Mouse (Mus musculus): ENCODE measurements at regions not wholly inside any gene's neighbourhood (a gene's known extent, or its start where the extent isn't known, plus 50 kb on each side); places are given as distances from the start of the nearest gene placed in this dataset.
"Not testable (repeated sequence)": the region's sequence is repeated elsewhere in the genome, so short reads cannot be mapped to it uniquely, and the experiment has no call there.

- in situ Hi-C loops (cut with MboI, MseI), result no loop called here
These were observed 236.7 kb downstream of the Prex1 start for GRCm38 (mm10) chr2:166476953-166477352.

GRCm38 (mm10) chr2:166475624-166476023 lies 238.0 kb downstream of the Prex1 start:
- in situ Hi-C loops (cut with MboI, MseI), result no loop called here

DNA sequence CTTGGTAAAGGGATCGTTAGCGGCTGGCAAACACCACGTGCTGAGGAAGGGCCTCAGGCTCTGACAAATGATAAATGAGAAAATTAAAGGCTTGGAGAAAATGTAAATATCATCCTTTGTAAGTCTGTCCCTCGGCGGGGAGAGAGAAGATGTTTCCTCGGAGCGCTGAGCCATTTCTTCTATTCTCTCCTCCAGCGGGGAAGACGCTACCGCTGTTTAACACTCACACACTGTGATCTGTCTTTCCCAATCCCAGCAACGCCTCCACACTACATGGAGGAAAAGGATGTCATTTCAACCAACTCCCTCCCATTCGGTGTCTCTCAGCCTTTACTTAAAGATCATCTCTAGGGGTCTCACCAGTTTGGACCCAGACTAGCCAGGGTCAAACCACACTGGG lies 239.0 kb downstream of the Prex1 start:
- in situ Hi-C loops (cut with MboI, MseI), result no loop called here

GRCm38 (mm10) chr2:166471257-166471753 lies 242.3 kb downstream of the Prex1 start:
- in situ Hi-C loops (cut with MboI, MseI), result no loop called here

DNA sequence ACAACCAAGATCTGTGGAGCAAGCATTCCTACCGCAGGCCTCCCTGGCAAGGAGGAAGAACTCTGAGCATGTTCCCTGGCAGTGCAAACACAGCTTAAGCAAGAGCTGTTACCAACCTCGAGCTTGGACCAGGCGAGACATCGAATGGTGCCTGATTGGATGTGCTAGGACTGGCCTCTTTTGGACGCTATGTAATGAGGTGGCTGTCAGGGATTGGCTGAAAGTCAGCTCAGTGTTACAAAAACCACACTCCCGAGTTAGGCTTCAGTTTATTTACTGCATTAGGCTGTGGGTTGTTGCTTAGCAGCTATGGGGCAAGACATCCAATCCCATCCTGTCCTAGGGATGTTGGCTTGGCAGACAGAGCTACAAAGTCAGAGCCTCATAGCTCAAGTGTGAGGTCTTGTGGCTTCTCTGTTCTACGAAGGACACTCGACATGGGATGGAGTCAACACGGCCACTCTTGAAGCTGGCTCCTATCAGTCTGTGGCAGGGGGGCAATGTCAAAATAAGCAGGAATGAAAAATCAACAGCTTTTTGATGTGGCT lies 244.5 kb downstream of the Prex1 start:
- in situ Hi-C loops (cut with MboI, MseI), result no loop called here

DNA sequence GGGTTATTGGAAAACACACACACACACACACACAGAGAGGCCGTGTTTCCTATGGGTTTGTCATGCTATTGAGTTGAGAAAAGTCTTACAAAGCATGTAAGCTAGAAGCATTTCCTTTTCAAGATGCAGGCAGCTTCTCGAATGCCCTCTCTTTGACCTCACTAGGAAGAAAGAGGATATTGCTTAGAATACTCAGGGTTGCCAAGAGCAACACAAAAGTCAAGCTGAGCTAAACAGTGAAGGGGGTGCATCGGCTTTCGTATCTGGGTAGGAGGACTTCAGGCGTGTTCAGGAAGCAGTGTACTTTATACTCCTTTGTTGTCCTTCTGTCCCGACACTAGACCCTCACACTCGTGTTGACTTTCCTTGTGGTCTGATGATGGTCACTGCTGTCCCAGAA lies 246.5 kb downstream of the Prex1 start:
- in situ Hi-C loops (cut with MboI, MseI), result no loop called here

GRCm38 (mm10) chr2:166465531-166465930 lies 248.1 kb downstream of the Prex1 start:
- in situ Hi-C loops (cut with MboI, MseI), result no loop called here

GRCm38 (mm10) chr2:166463539-166463938 lies 250.1 kb downstream of the Prex1 start:
- in situ Hi-C loops (cut with MboI, MseI), result no loop called here

DNA sequence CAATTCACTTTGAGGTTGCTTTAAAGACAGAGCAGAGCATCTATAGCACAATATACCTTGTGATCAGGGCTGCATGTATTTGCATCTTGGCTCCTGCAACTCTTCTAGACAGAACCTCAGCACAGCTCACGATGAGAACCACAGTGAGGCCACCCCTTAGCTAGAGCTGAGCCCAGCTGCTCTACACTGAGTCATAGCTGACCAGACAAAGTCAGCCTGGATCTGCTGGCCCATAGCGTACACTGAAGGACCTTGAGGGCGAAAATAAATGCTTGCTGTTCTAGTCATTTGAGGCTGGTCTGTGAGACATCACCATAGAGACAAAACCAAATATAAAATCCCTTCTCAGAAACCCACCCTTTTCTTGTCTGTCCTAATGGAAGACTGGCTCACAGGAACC lies 251.7 kb downstream of the Prex1 start:
- in situ Hi-C loops (cut with MboI, MseI), result no loop called here

- in situ Hi-C loops (cut with MboI, MseI), result no loop called here
These were observed 252.5 kb downstream of the Prex1 start for GRCm38 (mm10) chr2:166461103-166461502.

- in situ Hi-C loops (cut with MboI, MseI), result loop anchor here (10.0 kb wide), 1 partner anchor 325 kb away; no protein-coding TSS in a partner anchor
These were observed 253.7 kb downstream of the Prex1 start for GRCm38 (mm10) chr2:166459955-166460354.

- in situ Hi-C loops (cut with MboI, MseI), result loop anchor here (10.0 kb wide), 1 partner anchor 324 kb away; no protein-coding TSS in a partner anchor
These were observed 254.7 kb downstream of the Prex1 start for GRCm38 (mm10) chr2:166458953-166459352.

DNA sequence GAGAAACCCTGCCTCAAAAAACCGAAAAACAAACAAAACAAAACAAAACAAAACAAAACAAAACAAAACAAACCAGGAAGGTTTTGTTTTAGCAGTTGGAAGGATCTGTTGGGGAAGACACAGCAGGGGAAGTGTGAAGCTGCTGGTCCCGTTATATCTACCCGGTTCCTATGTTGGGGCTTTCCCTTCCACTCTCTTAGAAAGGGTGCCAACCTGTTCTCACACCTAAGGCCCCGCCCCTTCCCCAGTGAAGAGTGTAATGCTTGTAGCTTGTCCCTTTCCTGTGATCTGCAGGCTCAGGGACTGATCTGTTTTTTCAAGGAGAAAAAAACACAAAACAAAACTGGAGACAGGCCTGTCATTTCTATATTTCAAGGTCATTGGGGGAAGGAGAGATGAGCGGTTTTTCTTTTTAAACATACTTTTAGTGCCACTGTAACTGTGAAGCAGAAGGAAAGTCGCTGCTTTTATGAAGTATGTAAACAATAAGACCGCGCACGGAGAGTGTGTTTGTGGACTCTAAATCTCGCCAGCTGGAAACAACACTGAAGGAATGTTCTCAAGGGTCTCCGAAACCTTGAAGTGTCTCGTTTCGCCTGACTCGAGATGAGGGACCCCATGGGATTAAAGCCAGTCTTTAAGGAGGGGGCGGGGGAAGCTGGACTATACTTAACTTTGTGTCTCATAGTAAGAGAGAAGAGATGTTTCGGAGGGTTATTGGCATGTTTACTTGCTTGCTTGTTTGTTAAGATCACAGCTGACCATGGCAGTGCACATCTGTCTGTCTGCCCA lies 256.1 kb downstream of the Prex1 start:
- in situ Hi-C loops (cut with MboI, MseI), result loop anchor here (10.0 kb wide), 1 partner anchor 323 kb away; no protein-coding TSS in a partner anchor

DNA sequence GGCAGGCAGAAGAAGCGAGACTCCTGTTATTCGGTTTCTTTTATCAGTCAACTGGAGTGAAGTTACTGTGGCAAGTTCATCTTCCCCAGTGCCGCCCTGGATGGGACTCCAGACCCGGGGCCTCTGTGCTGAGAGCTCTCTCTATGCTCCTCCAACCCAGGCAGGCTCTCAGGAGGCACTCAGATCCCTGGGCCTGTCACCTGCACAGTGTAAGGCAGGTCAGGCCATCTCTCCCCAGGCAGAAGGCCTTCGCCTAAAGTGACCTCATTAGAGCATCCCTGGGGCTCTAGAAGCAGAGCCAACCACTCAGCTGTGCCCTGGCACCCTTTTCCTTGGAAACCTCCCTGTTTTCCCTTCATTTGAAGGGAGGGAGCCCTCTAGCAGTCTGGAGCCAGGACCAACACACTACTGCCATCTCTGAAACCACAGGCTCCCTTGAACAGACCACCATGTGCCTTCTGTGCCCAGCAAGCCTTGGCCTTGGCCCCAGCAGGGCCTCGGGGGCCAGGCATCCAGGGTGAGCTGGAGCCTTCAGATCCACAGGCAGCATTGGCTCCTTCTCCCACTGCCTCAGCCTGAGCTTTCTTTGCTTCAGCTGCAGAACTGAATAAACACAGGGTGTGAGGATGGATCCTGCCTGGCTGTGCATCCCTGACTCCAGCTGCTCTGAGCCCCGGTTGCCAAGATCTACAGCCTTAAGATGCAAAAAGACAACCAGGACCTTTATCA lies 259.3 kb downstream of the Prex1 start:
- in situ Hi-C loops (cut with MboI, MseI), result loop anchor here (5.0 to 10.0 kb wide), 2 partner anchors 172 to 320 kb away; no protein-coding TSS in a partner anchor

DNA sequence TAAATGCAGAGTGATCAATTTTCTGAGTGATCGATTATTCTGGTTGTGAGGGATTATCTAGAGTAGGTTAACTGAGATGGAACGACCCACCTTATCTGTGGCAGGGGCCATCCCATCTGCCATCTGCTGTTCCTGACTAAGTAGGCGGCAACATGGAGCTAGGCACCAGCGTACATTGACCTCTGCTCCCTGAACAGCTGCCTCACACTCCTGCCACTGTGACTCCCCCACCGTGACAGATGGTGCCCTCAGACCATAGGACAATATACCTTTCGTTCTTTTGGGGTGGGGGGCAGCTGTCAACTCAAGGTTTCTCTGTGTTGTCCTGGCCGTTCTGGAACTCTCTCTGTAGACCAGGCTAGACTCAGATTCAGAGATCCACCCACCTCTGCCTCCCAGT lies 262.7 kb downstream of the Prex1 start:
- in situ Hi-C loops (cut with MboI, MseI), result loop anchor here (5.0 to 10.0 kb wide), 2 partner anchors 169 to 316 kb away; no protein-coding TSS in a partner anchor

- in situ Hi-C loops (cut with MboI, MseI), result loop anchor here (5.0 to 10.0 kb wide), 2 partner anchors 168 to 316 kb away; no protein-coding TSS in a partner anchor
These were observed 263.3 kb downstream of the Prex1 start for GRCm38 (mm10) chr2:166450380-166450779.

- in situ Hi-C loops (cut with MboI, MseI), result no loop called here
These were observed 264.9 kb downstream of the Prex1 start for GRCm38 (mm10) chr2:166448724-166449123.

DNA sequence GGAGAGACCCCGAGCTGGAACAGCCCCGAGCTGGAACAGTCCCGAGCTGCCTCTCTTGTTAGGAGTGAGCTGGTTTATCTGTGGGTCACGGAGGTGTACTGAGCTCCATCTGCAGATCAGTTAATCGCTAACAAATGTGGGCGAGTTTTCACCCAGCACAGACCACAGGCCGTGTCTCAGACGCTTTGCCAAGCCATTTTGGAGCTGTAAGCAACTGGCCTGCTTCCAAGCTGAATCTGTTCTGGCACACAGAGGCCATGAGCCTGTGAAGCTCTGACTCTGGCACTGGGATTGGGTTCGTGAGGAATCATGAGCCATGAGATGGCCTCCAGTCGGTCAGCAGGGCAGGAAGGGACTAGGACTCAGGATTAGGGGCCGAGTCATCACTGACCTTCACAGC lies 265.5 kb downstream of the Prex1 start:
- in situ Hi-C loops (cut with MboI, MseI), result no loop called here

GRCm38 (mm10) chr2:166446536-166446935 lies 267.1 kb downstream of the Prex1 start:
- in situ Hi-C loops (cut with MboI, MseI), result no loop called here

DNA sequence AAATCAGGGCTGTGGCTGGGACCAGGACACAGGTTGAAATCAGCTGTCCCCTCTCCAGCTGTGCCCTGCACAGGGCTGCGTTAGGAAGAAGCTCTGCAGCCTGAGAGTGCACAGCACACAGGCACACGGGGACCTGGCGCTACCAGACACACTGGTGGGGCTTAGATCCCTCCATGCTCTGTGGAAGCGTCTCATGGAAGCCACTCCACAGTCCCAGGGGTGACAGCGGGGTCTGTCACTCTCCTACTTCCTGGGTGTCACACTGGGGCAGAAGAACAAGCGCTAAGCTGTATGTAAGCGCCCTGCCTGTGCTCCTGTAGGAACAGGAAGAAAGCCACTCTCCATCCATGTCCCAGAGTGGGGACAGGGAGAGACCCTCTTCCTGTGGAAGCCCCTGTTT lies 267.8 kb downstream of the Prex1 start:
- in situ Hi-C loops (cut with MboI, MseI), result not testable (repeated sequence)

DNA sequence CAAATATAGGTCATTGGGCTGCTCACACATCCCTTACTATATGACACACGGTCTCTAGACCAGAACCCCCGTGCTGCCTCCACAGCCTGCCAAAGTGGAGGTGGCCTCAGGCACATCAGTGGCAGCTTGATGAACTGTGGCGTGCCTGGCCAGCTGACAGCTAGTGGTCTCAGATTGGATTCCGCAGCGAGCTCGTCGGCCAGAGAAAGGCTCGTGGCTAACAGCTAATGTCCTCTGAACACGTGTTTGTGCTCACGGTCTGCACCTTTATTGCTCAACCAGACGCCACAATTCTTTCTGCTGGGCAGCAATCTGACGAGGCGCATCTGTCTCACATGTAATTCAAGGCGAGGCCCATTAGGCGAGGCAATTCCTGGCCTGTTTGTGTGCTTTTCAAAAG lies 270.6 kb downstream of the Prex1 start:
- in situ Hi-C loops (cut with MboI, MseI), result no loop called here
